Mouse (Mus musculus) myocyte (in vitro differentiated cells): ENCODE measurements around the gene Myom1. TPM values are rescaled to one million over a fixed set of nuclear protein-coding genes. Genes with fewer than 3 reads are reported as not detected.

Experiments
- H3K27me3 ChIP-seq: one replicate; pipeline ENCODE4 v1.6.1; 2011; ENCODE audit not compliant: control insufficient read depth, insufficient read depth, insufficient read length
- H3K36me3 ChIP-seq: one replicate; pipeline ENCODE4 v1.6.1; 2011; ENCODE audit not compliant: control insufficient read depth, insufficient read depth
- H3K4me2 ChIP-seq: one replicate; pipeline ENCODE4 v1.6.1; 2011; ENCODE audit warnings: low read depth, control low read depth
- H3K4me3 ChIP-seq: one replicate; pipeline ENCODE4 v1.5.1; 2011; ENCODE audit warnings: mild to moderate bottlenecking, control low read depth, moderate library complexity
- H3K79me2 ChIP-seq: one replicate; pipeline ENCODE4 v1.6.1; 2011; ENCODE audit not compliant: control insufficient read depth, insufficient read depth
- H3ac ChIP-seq: one replicate; pipeline ENCODE4 v1.6.1; 2011; ENCODE audit not compliant: control insufficient read depth, insufficient read length
- CEBPB ChIP-seq: IDR thresholded peaks from 2 replicates; pipeline ENCODE4 v1.6.1; 2011; ENCODE audit warnings: mild to moderate bottlenecking, moderate library complexity; ENCODE audit not compliant: poor library complexity, insufficient read depth, severe bottlenecking
- E2F4 ChIP-seq: IDR thresholded peaks from one replicate; pipeline ENCODE4 v1.6.1; 2011; ENCODE audit warnings: mild to moderate bottlenecking, control low read depth, moderate library complexity; ENCODE audit not compliant: insufficient read depth
- MAX ChIP-seq: IDR thresholded peaks from one replicate; pipeline ENCODE4 v1.6.1; 2011; ENCODE audit warnings: low read depth, mild to moderate bottlenecking, control low read depth
- MYOD1 ChIP-seq, 3 experiments: IDR thresholded peaks; one replicate each; pipeline ENCODE4 v1.6.1; 2011; ENCODE audit warnings: control low read depth in 2 of 3, low read depth in 2 of 3, mild to moderate bottlenecking in 2 of 3, moderate library complexity in 1 of 3; ENCODE audit not compliant: insufficient read length in 2 of 3, control insufficient read depth in 1 of 3
- MYOG ChIP-seq, 3 experiments: IDR thresholded peaks; one replicate each; pipeline ENCODE4 v1.6.1; 2011; ENCODE audit warnings: control low read depth in 2 of 3, low read depth in 2 of 3, mild to moderate bottlenecking in 2 of 3; ENCODE audit not compliant: insufficient read length in 2 of 3, control insufficient read depth in 1 of 3, insufficient read depth in 1 of 3
- POLR2A ChIP-seq: IDR thresholded peaks from one replicate; pipeline ENCODE4 v1.6.1; 2011; ENCODE audit warnings: low read depth, mild to moderate bottlenecking, control low read depth, moderate library complexity; ENCODE audit not compliant: insufficient read length
- POLR2AphosphoS2 ChIP-seq: IDR thresholded peaks from one replicate; pipeline ENCODE4 v1.6.1; 2011; ENCODE audit warnings: low read depth, control low read depth; ENCODE audit not compliant: insufficient read length
- REST ChIP-seq: IDR thresholded peaks from one replicate; pipeline ENCODE4 v1.6.1; 2011; ENCODE audit warnings: mild to moderate bottlenecking, control low read depth, moderate library complexity; ENCODE audit not compliant: insufficient read depth, insufficient read length
- SRF ChIP-seq: IDR thresholded peaks from one replicate; pipeline ENCODE4 v1.6.1; 2011; ENCODE audit warnings: low read depth; ENCODE audit not compliant: control insufficient read depth, insufficient read length
- TCF12 ChIP-seq: IDR thresholded peaks from one replicate; pipeline ENCODE4 v1.6.1; 2011; ENCODE audit warnings: mild to moderate bottlenecking, control low read depth; ENCODE audit not compliant: poor library complexity, insufficient read depth, severe bottlenecking
- TCF3 ChIP-seq: IDR thresholded peaks from one replicate; pipeline ENCODE4 v1.6.1; 2011; ENCODE audit warnings: low read depth, control low read depth; ENCODE audit not compliant: insufficient read length
- USF1 ChIP-seq: IDR thresholded peaks from one replicate; pipeline ENCODE4 v1.6.1; 2011; ENCODE audit warnings: low read depth, mild to moderate bottlenecking, control low read depth, moderate library complexity
- polyA plus RNA-seq: library from polyadenylated mRNA; unstranded; fragments of >200 nt; fragmentation: generic; extraction: Trizol; gene quantifications from one replicate; pipeline ENCODE4 v1.2.1, GENCODE M21; 2012; ENCODE audit warnings: missing spikeins

The Myom1 gene
- polyA plus RNA-seq, 1 experiment, result 52.7 TPM

- TF ChIP-seq POLR2AphosphoS2 (no peak), POLR2A (no peak), TCF12 (no peak), REST (no peak), MYOG (IDR thresholded peaks at IDR 0.05; ENCODE audit: control insufficient read depth in 1 of 3, insufficient read depth in 1 of 3, insufficient read length in 2 of 3, low read depth in 2 of 3) (no peak), TCF3 (no peak), MYOD1 (IDR thresholded peaks at IDR 0.05; ENCODE audit: control insufficient read depth in 1 of 3, insufficient read length in 2 of 3, low read depth in 2 of 3) (no peak)
- no peaks in the 10 kb centered on the region for H3K36me3 ChIP-seq
- H3K4me2 ChIP-seq, result no peak overlapping the region
- no peak overlapping the region for H3ac ChIP-seq
- H3K79me2 ChIP-seq, result no peaks in the 10 kb centered on the region
- no peak overlapping the region for H3K4me3 ChIP-seq
- no peaks in the 10 kb centered on the region for H3K27me3 ChIP-seq
Observed at GRCm38 (mm10) chr17:71110753-71111265, 108.4 kb downstream of the Myom1 start.

GRCm38 (mm10) chr17:71112689-71113088 lies 110.3 kb downstream of the Myom1 start:
- Histone ChIP-seq H3K4me3 (no peak overlapping the region), H3ac (no peak overlapping the region), H3K4me2 (no peak overlapping the region), H3K27me3 (no peaks in the 10 kb centered on the region), H3K36me3 (no peaks in the 10 kb centered on the region), H3K79me2 (no peaks in the 10 kb centered on the region)
- TF ChIP-seq MYOG (IDR thresholded peaks at IDR 0.05; ENCODE audit: control insufficient read depth in 1 of 3, insufficient read depth in 1 of 3, insufficient read length in 2 of 3, low read depth in 2 of 3) (no peak), POLR2A (no peak), REST (no peak), SRF (no peak), MAX (no peak)

- no peaks in the 10 kb centered on the region for H3K36me3 ChIP-seq
- H3ac ChIP-seq, result no peak overlapping the region
Observed at GRCm38 (mm10) chr17:71114282-71114681, 111.8 kb downstream of the Myom1 start.

GRCm38 (mm10) chr17:71117956-71118355 lies 115.5 kb downstream of the Myom1 start:
- Histone ChIP-seq H3K79me2 (no peaks in the 10 kb centered on the region), H3ac (no peak overlapping the region), H3K36me3 (no peaks in the 10 kb centered on the region), H3K4me2 (no peak overlapping the region), H3K27me3 (no peaks in the 10 kb centered on the region), H3K4me3 (no peak overlapping the region)
- TF ChIP-seq E2F4, result no peak
- no peak for TF ChIP-seq CEBPB
- no peak for TF ChIP-seq USF1
- no peak for TF ChIP-seq SRF
- TF ChIP-seq POLR2AphosphoS2, result no peak

More at GRCm38 (mm10) chr17:71114282-71114681, 111.8 kb downstream of the Myom1 start:
- H3K79me2 ChIP-seq, result no peaks in the 10 kb centered on the region
- no peak overlapping the region for H3K4me2 ChIP-seq
- no peak overlapping the region for H3K4me3 ChIP-seq
- no peak for TF ChIP-seq MYOD1 (IDR thresholded peaks at IDR 0.05; ENCODE audit: control insufficient read depth in 1 of 3, insufficient read length in 2 of 3, low read depth in 2 of 3)
- TF ChIP-seq POLR2A, result no peak
- TF ChIP-seq CEBPB, result no peak
- TF ChIP-seq POLR2AphosphoS2, result no peak
- TF ChIP-seq USF1, result no peak
- no peak for TF ChIP-seq MYOG (IDR thresholded peaks at IDR 0.05; ENCODE audit: control insufficient read depth in 1 of 3, insufficient read depth in 1 of 3, insufficient read length in 2 of 3, low read depth in 2 of 3)
- no peaks in the 10 kb centered on the region for H3K27me3 ChIP-seq

- TF ChIP-seq POLR2AphosphoS2, result no peak
- no peak for TF ChIP-seq USF1
- TF ChIP-seq REST, result no peak
- no peak for TF ChIP-seq POLR2A
- TF ChIP-seq TCF12, result no peak
- no peak for TF ChIP-seq SRF
- no peak for TF ChIP-seq TCF3
- no peak for TF ChIP-seq MYOD1 (IDR thresholded peaks at IDR 0.05; ENCODE audit: control insufficient read depth in 1 of 3, insufficient read length in 2 of 3, low read depth in 2 of 3)
- no peak for TF ChIP-seq MAX
- TF ChIP-seq CEBPB, result no peak
- no peak for TF ChIP-seq MYOG (IDR thresholded peaks at IDR 0.05; ENCODE audit: control insufficient read depth in 1 of 3, insufficient read depth in 1 of 3, insufficient read length in 2 of 3, low read depth in 2 of 3)
- no peak for TF ChIP-seq E2F4
- Histone ChIP-seq H3K27me3 (no peaks in the 10 kb centered on the region), H3ac (no peak overlapping the region), H3K4me3 (no peak overlapping the region), H3K4me2 (no peak overlapping the region), H3K79me2 (no peaks in the 10 kb centered on the region), H3K36me3 (no peaks in the 10 kb centered on the region)
Observed at GRCm38 (mm10) chr17:71118607-71119006, 116.2 kb downstream of the Myom1 start.

GRCm38 (mm10) chr17:71120626-71121025 lies 118.2 kb downstream of the Myom1 start:
- TF ChIP-seq POLR2AphosphoS2, result no peak
- no peak for TF ChIP-seq MYOG (IDR thresholded peaks at IDR 0.05; ENCODE audit: control insufficient read depth in 1 of 3, insufficient read depth in 1 of 3, insufficient read length in 2 of 3, low read depth in 2 of 3)
- no peak for TF ChIP-seq SRF
- TF ChIP-seq E2F4, result no peak
- TF ChIP-seq CEBPB, result no peak
- no peak for TF ChIP-seq USF1
- no peak for TF ChIP-seq POLR2A
- no peak for TF ChIP-seq TCF3
- TF ChIP-seq REST, result no peak
- H3K36me3 ChIP-seq, result no peaks in the 10 kb centered on the region
- H3K79me2 ChIP-seq, result no peaks in the 10 kb centered on the region

More at GRCm38 (mm10) chr17:71120626-71121025, 118.2 kb downstream of the Myom1 start:
- no peak overlapping the region for H3K4me3 ChIP-seq
- no peak overlapping the region for H3ac ChIP-seq
- H3K27me3 ChIP-seq, result no peaks in the 10 kb centered on the region
- H3K4me2 ChIP-seq, result no peak overlapping the region
